Mouse (Mus musculus): ENCODE results near the gene Teddm1b.
A peak's percentile ranks its signal among the peaks of the same experiment; 100 is the strongest.

GRCm38 (mm10) chr1:153922571-153923021 is 48.5 kb downstream of the Teddm1b start:
- TF ChIP-seq CTCF (IDR thresholded peaks at IDR 0.05) (no peak), POLR2A (IDR thresholded peaks at IDR 0.05; ENCODE audit: insufficient read depth, low read depth, low read length) (no peak), EP300 (IDR thresholded peaks at IDR 0.05; ENCODE audit: insufficient read depth, low read depth, low read length) (peak; percentile 85; the same call in 1 of the 2 replicates)
